Mouse (Mus musculus) CH12.LX (cell line): ENCODE results near the gene Lrmda. TPM values are rescaled to one million over a fixed set of nuclear protein-coding genes. Genes with fewer than 3 reads are reported as not detected.
A peak's percentile ranks its signal among the peaks of the same experiment; 100 is the strongest.

Source experiments
- DNase-seq: peaks from one replicate; pipeline ENCODE4 v3.0.0-alpha.2; 2013; ENCODE audit errors: extremely low read depth
- H3K27ac ChIP-seq: 2 replicates; pipeline ENCODE4 v1.5.1; 2012; ENCODE audit warnings: low read depth, mild to moderate bottlenecking, control low read depth, moderate library complexity; ENCODE audit not compliant: insufficient read depth
- H3K27me3 ChIP-seq: replicated peaks from 2 replicates; pipeline ENCODE3; 2012; ENCODE audit warnings: inconsistent platforms
- H3K36me3 ChIP-seq, 2 experiments: replicated peaks in 1 of 2; 2 replicates each; pipeline versions ENCODE3 to v1.6.1; 2012; ENCODE audit warnings: inconsistent platforms in 1 of 2, low read length in 1 of 2, mild to moderate bottlenecking in 1 of 2, mixed read lengths in 1 of 2, moderate library complexity in 1 of 2; ENCODE audit not compliant: control insufficient read depth in 1 of 2, insufficient read depth in 1 of 2
- H3K4me1 ChIP-seq, 2 experiments: 2 replicates each; pipeline ENCODE4 v1.6.1; 2012; ENCODE audit warnings: inconsistent platforms in 1 of 2, moderate library complexity in 1 of 2; ENCODE audit not compliant: insufficient read depth in 2 of 2, control insufficient read depth in 1 of 2
- H3K4me2 ChIP-seq: 2 replicates; pipeline ENCODE4 v1.6.1; 2012; ENCODE audit warnings: low read depth, mild to moderate bottlenecking, control low read depth; ENCODE audit not compliant: poor library complexity, insufficient read depth, severe bottlenecking
- H3K4me3 ChIP-seq, 3 experiments: fragments of 150-350 bp in 1 of 3; sonication (generic) in 1 of 3; replicated peaks in 1 of 3; 2 replicates each; pipeline versions ENCODE3 to v1.5.1; 2011 to 2012; ENCODE audit warnings: low read depth in 2 of 3, low read length in 2 of 3, mild to moderate bottlenecking in 2 of 3, moderate library complexity in 2 of 3, control low read depth in 1 of 3, improper control_type of control experiment in 1 of 3, inconsistent platforms in 1 of 3, mixed read lengths in 1 of 3; ENCODE audit not compliant: poor library complexity in 1 of 3
- H3K79me2 ChIP-seq: replicated peaks from 2 replicates; pipeline ENCODE4 v1.6.1; 2012; ENCODE audit warnings: mild to moderate bottlenecking, moderate library complexity; ENCODE audit not compliant: control insufficient read depth, poor library complexity, insufficient read depth, severe bottlenecking; ENCODE audit errors: extremely low read depth
- H3K9ac ChIP-seq: 2 replicates; pipeline ENCODE4 v1.6.1; 2012; ENCODE audit warnings: low read depth, mild to moderate bottlenecking, control low read depth, moderate library complexity; ENCODE audit not compliant: insufficient read depth
- H3K9me3 ChIP-seq: replicated peaks from 2 replicates; pipeline ENCODE3; 2012; ENCODE audit warnings: low read length, inconsistent platforms, mixed read lengths
- CHD1 ChIP-seq: IDR thresholded peaks from 2 replicates; pipeline ENCODE4 v1.6.1; 2012; ENCODE audit warnings: low read depth, low read length, improper control_type of control experiment, inconsistent platforms
- CHD2 ChIP-seq: IDR thresholded peaks from 2 replicates; pipeline ENCODE4 v1.6.1; 2011; ENCODE audit warnings: low read length, improper control_type of control experiment
- CTCF ChIP-seq, 2 experiments: IDR thresholded peaks in 1 of 2; conservative IDR thresholded peaks in 1 of 2; 2 replicates each; pipeline ENCODE4 v1.5.1; 2011 to 2012; ENCODE audit warnings: low read depth in 2 of 2, low read length in 2 of 2, improper control_type of control experiment in 1 of 2, inconsistent platforms in 1 of 2, mild to moderate bottlenecking in 1 of 2, moderate library complexity in 1 of 2
- EP300 ChIP-seq: IDR thresholded peaks from 2 replicates; pipeline ENCODE4 v1.6.1; 2011; ENCODE audit warnings: low read length, improper control_type of control experiment
- ETS1 ChIP-seq: conservative IDR thresholded peaks from 2 replicates; pipeline ENCODE4 v1.6.1; 2012; ENCODE audit warnings: low read depth, mild to moderate bottlenecking, inconsistent platforms, low read length, improper control_type of control experiment, moderate library complexity
- GABPA ChIP-seq: IDR thresholded peaks from 2 replicates; pipeline ENCODE4 v1.6.1; 2012; ENCODE audit warnings: low read depth, low read length, improper control_type of control experiment, inconsistent platforms; ENCODE audit not compliant: insufficient replicate concordance
- KAT2A ChIP-seq: IDR thresholded peaks from 2 replicates; pipeline ENCODE4 v1.6.1; 2012; ENCODE audit warnings: low read length, improper control_type of control experiment, inconsistent platforms; ENCODE audit not compliant: insufficient replicate concordance
- MAFK ChIP-seq: IDR thresholded peaks from 2 replicates; pipeline ENCODE4 v1.6.1; 2011; ENCODE audit warnings: low read length, improper control_type of control experiment; ENCODE audit not compliant: insufficient replicate concordance
- MAX ChIP-seq: IDR thresholded peaks from 2 replicates; pipeline ENCODE4 v1.6.1; 2011; ENCODE audit warnings: low read length, improper control_type of control experiment
- MAZ ChIP-seq: IDR thresholded peaks from 2 replicates; pipeline ENCODE4 v1.6.1; 2012; ENCODE audit warnings: low read depth, mild to moderate bottlenecking, inconsistent platforms, low read length, improper control_type of control experiment, moderate library complexity
- MEF2A ChIP-seq: IDR thresholded peaks from 2 replicates; pipeline ENCODE4 v1.6.1; 2014; ENCODE audit warnings: low read depth, mild to moderate bottlenecking, inconsistent platforms, low read length, improper control_type of control experiment, borderline replicate concordance
- MXI1 ChIP-seq: IDR thresholded peaks from 2 replicates; pipeline ENCODE4 v1.6.1; 2011; ENCODE audit warnings: mild to moderate bottlenecking, low read depth, low read length, improper control_type of control experiment
- MYC ChIP-seq: IDR thresholded peaks from 2 replicates; pipeline ENCODE4 v1.6.1; 2011; ENCODE audit warnings: low read depth, mild to moderate bottlenecking, improper control_type of control experiment, low read length
- NELFE ChIP-seq: IDR thresholded peaks from 2 replicates; pipeline ENCODE4 v1.6.1; 2011; ENCODE audit warnings: low read depth, low read length, improper control_type of control experiment
- PAX5 ChIP-seq: IDR thresholded peaks from 2 replicates; pipeline ENCODE4 v1.6.1; 2012; ENCODE audit warnings: low read length, inconsistent platforms, mixed read lengths
- POLR2A ChIP-seq: IDR thresholded peaks from 2 replicates; pipeline ENCODE4 v1.6.1; 2011; ENCODE audit warnings: low read depth, mild to moderate bottlenecking, improper control_type of control experiment, low read length
- RAD21 ChIP-seq: IDR thresholded peaks from 2 replicates; pipeline ENCODE4 v1.6.1; 2011; ENCODE audit warnings: low read depth, mild to moderate bottlenecking, low read length, improper control_type of control experiment, moderate library complexity
- RCOR1 ChIP-seq: conservative IDR thresholded peaks from 2 replicates; pipeline ENCODE4 v1.6.1; 2012; ENCODE audit warnings: low read depth, mild to moderate bottlenecking, inconsistent platforms, low read length, improper control_type of control experiment
- SMC3 ChIP-seq: IDR thresholded peaks from 2 replicates; pipeline ENCODE4 v1.6.1; 2011; ENCODE audit warnings: low read depth, low read length, improper control_type of control experiment
- TBP ChIP-seq: conservative IDR thresholded peaks from 2 replicates; pipeline ENCODE4 v1.6.1; 2011; ENCODE audit warnings: low read depth, low read length, improper control_type of control experiment
- UBTF ChIP-seq: IDR thresholded peaks from 2 replicates; pipeline ENCODE4 v1.6.1; 2012; ENCODE audit warnings: low read depth, mild to moderate bottlenecking, inconsistent platforms, low read length, improper control_type of control experiment, moderate library complexity
- USF1 ChIP-seq: IDR thresholded peaks from 2 replicates; pipeline ENCODE4 v1.6.1; 2014; ENCODE audit warnings: low read depth, mild to moderate bottlenecking, inconsistent platforms, low read length, improper control_type of control experiment
- USF2 ChIP-seq: conservative IDR thresholded peaks from 2 replicates; pipeline ENCODE4 v1.6.1; 2011; ENCODE audit warnings: low read depth, low read length, improper control_type of control experiment
- ZNF384 ChIP-seq: IDR thresholded peaks from 2 replicates; pipeline ENCODE4 v1.6.1; 2012; ENCODE audit warnings: low read depth, low read length, improper control_type of control experiment, inconsistent platforms
- dilution Hi-C: fragments of 300-500 bp; cut with MboI; formaldehyde crosslinking; loops from 2 replicates; pipeline ENCODE4 v1.14.3; 2020; ENCODE audit warnings: low sequenced_read_pairs; ENCODE audit not compliant: extremely low pct_unique_long_range_greater_than_20kb, extremely low pct_ligation_motif_present
- in situ Hi-C: fragments of 300-500 bp; cut with MboI; formaldehyde crosslinking; loops from 3 replicates; pipeline ENCODE4 v1.14.3; 2019; ENCODE audit warnings: low sequenced_read_pairs, low pct_ligation_motif_present, low pct_unique_long_range_greater_than_20kb, mixed read lengths
- polyA plus RNA-seq: library from polyadenylated mRNA; unstranded; fragments of >175 nt; gene quantifications from 2 replicates; pipeline ENCODE4 v1.2.1, GENCODE M21; 2012; ENCODE audit warnings: low read depth; ENCODE audit not compliant: insufficient read length
- total RNA-seq, 2 experiments: library from RNA; depleted of rRNA; stranded (reverse); fragments of 300-350 nt in 1 of 2; fragments of >200 nt in 1 of 2; gene quantifications; 2 replicates each; pipeline ENCODE4 v1.2.3; 2012 to 2014

The Lrmda gene
- total and polyA plus RNA-seq, 3 experiments = 0.89 to 3.7 (median 1.9) TPM

DNA sequence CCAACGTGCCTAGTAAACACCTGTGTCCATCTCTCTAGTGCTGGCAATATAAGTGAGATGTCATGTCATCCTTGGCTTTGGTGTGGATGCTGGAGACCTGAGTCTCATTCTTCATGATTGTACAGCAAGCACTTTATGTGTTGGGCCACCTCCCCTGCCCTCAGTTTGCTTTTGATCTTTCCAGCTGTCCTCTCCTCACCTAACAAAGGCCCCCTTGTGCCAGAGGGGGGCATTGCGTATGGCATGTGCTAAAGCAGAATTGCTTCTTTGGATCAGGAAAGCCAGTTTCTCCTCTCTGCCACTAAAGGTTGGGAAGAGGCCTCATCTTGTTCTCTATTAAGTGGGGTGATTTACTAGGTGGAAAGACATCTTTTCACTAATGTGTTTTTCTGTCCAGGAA lies 264.2 kb downstream of the Lrmda start:
- Histone ChIP-seq H3K4me2 (no peak overlapping the region), H3K9ac (no peak overlapping the region), H3K79me2 (no peaks in the 10 kb centered on the region), H3K4me3 (no peak overlapping the region), H3K27ac (no peak overlapping the region), H3K9me3 (no peaks in the 10 kb centered on the region), H3K27me3 (no peaks in the 10 kb centered on the region), H3K36me3 (no peaks in the 10 kb centered on the region), H3K4me1 (peaks cover 2 to 5% of the 10 kb centered on the region in 2 experiments; a peak in 1 of 4 replicates)
- peak; percentile 26 for DNase-seq
- in situ Hi-C loops = no loop called here
- TF ChIP-seq MAFK (no peak), MYC (no peak), NELFE (no peak), CTCF (conservative IDR thresholded peaks at IDR 0.05 in 1 of 2, IDR thresholded peaks at IDR 0.05 in 1 of 2; ENCODE audit: low read depth in 2 of 2, low read length in 2 of 2) (peak; percentile 10 to 58; a peak in 3 of 4 replicates), KAT2A (no peak), ZNF384 (no peak), USF1 (no peak), MAX (no peak), CHD2 (no peak), PAX5 (no peak), GABPA (no peak), EP300 (no peak), SMC3 (peak; percentile 53), MAZ (no peak), RAD21 (peak; percentile 20), UBTF (no peak), CHD1 (no peak)
- dilution Hi-C loops = no loop called here

DNA sequence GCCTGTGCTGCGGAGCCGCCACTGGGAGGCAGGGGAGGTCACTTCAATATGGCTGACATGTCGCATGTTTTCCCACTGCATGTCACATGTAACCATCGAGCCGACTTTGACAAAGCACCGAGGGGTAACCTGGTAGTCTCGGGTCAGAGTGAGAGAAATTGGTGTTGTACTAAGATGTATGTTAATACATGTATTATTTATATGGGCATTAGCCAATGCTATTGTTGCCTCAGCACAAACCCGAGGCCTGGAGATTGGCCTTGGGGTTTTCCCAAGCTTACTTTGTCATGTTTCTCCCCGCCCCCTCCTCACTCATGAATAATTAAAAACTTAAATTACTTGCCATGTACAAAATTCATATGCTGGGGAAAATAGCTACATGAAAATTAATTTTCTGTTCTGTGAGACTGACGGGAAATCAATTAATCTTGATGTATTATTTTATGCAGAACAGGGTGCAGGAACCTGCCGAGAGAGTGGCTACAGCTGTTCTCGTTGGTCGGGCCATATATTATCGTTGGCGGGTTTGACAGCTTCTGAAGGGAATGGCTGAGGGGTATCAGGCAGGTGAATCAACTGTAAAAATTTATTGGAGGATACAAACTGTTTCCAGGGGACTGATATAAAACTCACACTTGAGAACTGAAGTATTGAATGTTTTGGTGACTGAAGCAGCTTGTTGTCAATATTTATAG lies 265.5 kb downstream of the Lrmda start:
- H3K36me3 ChIP-seq = no peaks in the 10 kb centered on the region
- in situ Hi-C loops = no loop called here
- no peak overlapping the region for H3K9ac ChIP-seq
- H3K27me3 ChIP-seq = no peaks in the 10 kb centered on the region
- H3K79me2 ChIP-seq = no peaks in the 10 kb centered on the region
- H3K9me3 ChIP-seq = no peaks in the 10 kb centered on the region
- H3K4me1 ChIP-seq = peaks cover 2 to 5% of the 10 kb centered on the region in 2 experiments; a peak in 1 of 4 replicates
- DNase-seq = no peak
- H3K4me3 ChIP-seq = no peak overlapping the region
- dilution Hi-C loops = no loop called here
- TF ChIP-seq NELFE (no peak), TBP (no peak), RCOR1 (no peak), USF2 (no peak), USF1 (no peak), ETS1 (no peak), PAX5 (no peak), MEF2A (no peak), POLR2A (no peak), EP300 (no peak), MAZ (no peak), MXI1 (no peak), MAX (no peak), UBTF (no peak)
- no peak overlapping the region for H3K27ac ChIP-seq
- no peak overlapping the region for H3K4me2 ChIP-seq
